Mouse (Mus musculus): ENCODE measurements around the gene Mcf2l. TPM values are rescaled to one million over a fixed set of nuclear protein-coding genes. Genes with fewer than 3 reads are reported as not detected.

Mcf2l gene
- polyA plus RNA-seq, 1 experiment: 2.9 TPM

- Histone ChIP-seq H3K4me3 (ENCODE audit: extremely low read depth, insufficient read depth, insufficient read length) (no peak overlapping the region), H3K4me1 (ENCODE audit: control insufficient read depth, insufficient read depth, insufficient read length) (no peaks in the 10 kb centered on the region), H3K27me3 (ENCODE audit: control insufficient read depth, insufficient read depth, low read length) (no peaks in the 10 kb centered on the region), H3K27ac (ENCODE audit: insufficient read depth, low read length) (no peak overlapping the region), H3K36me3 (ENCODE audit: control insufficient read depth, insufficient read depth, low read length) (no peaks in the 10 kb centered on the region)
- no peak for DNase-seq (ENCODE audit: low read depth in 1 of 2, low spot score in 2 of 2)
- TF ChIP-seq CTCF (IDR thresholded peaks at IDR 0.05; ENCODE audit: extremely low read depth, insufficient read depth, insufficient read length, insufficient replicate concordance): no peak
- TF ChIP-seq POLR2A (IDR thresholded peaks at IDR 0.05; ENCODE audit: low read depth, low read length): no peak
- WGBS: 89% methylated on average over 10 of the region's 10 CpGs
Observed at GRCm38 (mm10) chr8:12941161-12941926, 67.7 kb downstream of the Mcf2l start.

- 72% methylated on average over 21 of the region's 21 CpGs for WGBS
- Histone ChIP-seq H3K4me3 (ENCODE audit: extremely low read depth, insufficient read depth, insufficient read length) (no peak overlapping the region), H3K4me1 (ENCODE audit: control insufficient read depth, insufficient read depth, insufficient read length) (no peaks in the 10 kb centered on the region), H3K36me3 (ENCODE audit: control insufficient read depth, insufficient read depth, low read length) (no peaks in the 10 kb centered on the region), H3K27me3 (ENCODE audit: control insufficient read depth, insufficient read depth, low read length) (no peaks in the 10 kb centered on the region), H3K27ac (ENCODE audit: insufficient read depth, low read length) (no peak overlapping the region)
- TF ChIP-seq POLR2A (IDR thresholded peaks at IDR 0.05; ENCODE audit: low read depth, low read length) (no peak), CTCF (IDR thresholded peaks at IDR 0.05; ENCODE audit: extremely low read depth, insufficient read depth, insufficient read length, insufficient replicate concordance) (no peak)
- DNase-seq (ENCODE audit: low read depth in 1 of 2, low spot score in 2 of 2): no peak
Observed at GRCm38 (mm10) chr8:12947604-12948573, 74.3 kb downstream of the Mcf2l start.

- no peak for DNase-seq (ENCODE audit: low read depth in 1 of 2, low spot score in 2 of 2)
- no peaks in the 10 kb centered on the region for H3K36me3 ChIP-seq (ENCODE audit: control insufficient read depth, insufficient read depth, low read length)
- H3K4me1 ChIP-seq (ENCODE audit: control insufficient read depth, insufficient read depth, insufficient read length): no peaks in the 10 kb centered on the region
- no peaks in the 10 kb centered on the region for H3K27me3 ChIP-seq (ENCODE audit: control insufficient read depth, insufficient read depth, low read length)
- TF ChIP-seq POLR2A (IDR thresholded peaks at IDR 0.05; ENCODE audit: low read depth, low read length): no peak
- no peak overlapping the region for H3K4me3 ChIP-seq (ENCODE audit: extremely low read depth, insufficient read depth, insufficient read length)
- H3K27ac ChIP-seq (ENCODE audit: insufficient read depth, low read length): no peak overlapping the region
- 56% methylated on average over 3 of the region's 3 CpGs for WGBS
Observed at GRCm38 (mm10) chr8:12948574-12948961, 75.0 kb downstream of the Mcf2l start.

- no peak overlapping the region for H3K27ac ChIP-seq (ENCODE audit: insufficient read depth, low read length)
- WGBS: 87% methylated on average over 7 of the region's 7 CpGs
- H3K27me3 ChIP-seq (ENCODE audit: control insufficient read depth, insufficient read depth, low read length): no peaks in the 10 kb centered on the region
- no peak for DNase-seq (ENCODE audit: low read depth in 1 of 2, low spot score in 2 of 2)
- TF ChIP-seq POLR2A (IDR thresholded peaks at IDR 0.05; ENCODE audit: low read depth, low read length) (no peak), CTCF (IDR thresholded peaks at IDR 0.05; ENCODE audit: extremely low read depth, insufficient read depth, insufficient read length, insufficient replicate concordance) (no peak)
- no peaks in the 10 kb centered on the region for H3K36me3 ChIP-seq (ENCODE audit: control insufficient read depth, insufficient read depth, low read length)
- no peak overlapping the region for H3K4me3 ChIP-seq (ENCODE audit: extremely low read depth, insufficient read depth, insufficient read length)
- H3K4me1 ChIP-seq (ENCODE audit: control insufficient read depth, insufficient read depth, insufficient read length): no peaks in the 10 kb centered on the region
Observed at GRCm38 (mm10) chr8:12951051-12951630, 77.5 kb downstream of the Mcf2l start.

- Histone ChIP-seq H3K4me1 (ENCODE audit: control insufficient read depth, insufficient read depth, insufficient read length) (no peaks in the 10 kb centered on the region), H3K4me3 (ENCODE audit: extremely low read depth, insufficient read depth, insufficient read length) (no peak overlapping the region), H3K27me3 (ENCODE audit: control insufficient read depth, insufficient read depth, low read length) (no peaks in the 10 kb centered on the region), H3K36me3 (ENCODE audit: control insufficient read depth, insufficient read depth, low read length) (no peaks in the 10 kb centered on the region), H3K27ac (ENCODE audit: insufficient read depth, low read length) (no peak overlapping the region)
- TF ChIP-seq POLR2A (IDR thresholded peaks at IDR 0.05; ENCODE audit: low read depth, low read length) (no peak), CTCF (IDR thresholded peaks at IDR 0.05; ENCODE audit: extremely low read depth, insufficient read depth, insufficient read length, insufficient replicate concordance) (no peak)
- no peak for DNase-seq (ENCODE audit: low read depth in 1 of 2, low spot score in 2 of 2)
- WGBS: 83% methylated on average over 6 of the region's 6 CpGs
Observed at GRCm38 (mm10) chr8:12952699-12953098, 79.1 kb downstream of the Mcf2l start.

- H3K36me3 ChIP-seq (ENCODE audit: control insufficient read depth, insufficient read depth, low read length): no peaks in the 10 kb centered on the region
Observed at GRCm38 (mm10) chr8:12955362-12955879, 81.8 kb downstream of the Mcf2l start.

More at GRCm38 (mm10) chr8:12955362-12955879, 81.8 kb downstream of the Mcf2l start:
- TF ChIP-seq CTCF (IDR thresholded peaks at IDR 0.05; ENCODE audit: extremely low read depth, insufficient read depth, insufficient read length, insufficient replicate concordance) (no peak), POLR2A (IDR thresholded peaks at IDR 0.05; ENCODE audit: low read depth, low read length) (no peak)
- H3K27ac ChIP-seq (ENCODE audit: insufficient read depth, low read length): no peak overlapping the region
- H3K4me3 ChIP-seq (ENCODE audit: extremely low read depth, insufficient read depth, insufficient read length): no peak overlapping the region
- DNase-seq (ENCODE audit: low read depth in 1 of 2, low spot score in 2 of 2): no peak
- 61% methylated on average over 8 of the region's 8 CpGs for WGBS
- H3K4me1 ChIP-seq (ENCODE audit: control insufficient read depth, insufficient read depth, insufficient read length): no peaks in the 10 kb centered on the region
- H3K27me3 ChIP-seq (ENCODE audit: control insufficient read depth, insufficient read depth, low read length): no peaks in the 10 kb centered on the region

Measured in spleen, adult 2 months (tissue).